Mouse (Mus musculus) megakaryocyte, embryonic 14.5 days (primary cell): Measurements from ENCODE around the gene Spp1.

ENCODE experiments used
- FLI1 ChIP-seq: IDR thresholded peaks from 2 replicates; pipeline ENCODE4 v1.6.1; 2012; ENCODE audit warnings: low read length, inconsistent platforms, mixed read lengths
- GATA1 ChIP-seq: IDR thresholded peaks from 3 replicates; pipeline ENCODE4 v1.6.1; 2012; ENCODE audit warnings: mixed read lengths, low read length, inconsistent platforms, borderline replicate concordance

- TF ChIP-seq GATA1 (no peak), FLI1 (no peak)
These were observed 47.9 kb downstream of the Spp1 start for GRCm38 (mm10) chr5:104482856-104483255.
